Mouse (Mus musculus) heart, postnatal 0 days (tissue): ENCODE measurements at regions not wholly inside any gene's neighbourhood (a gene's known extent, or its start where the extent isn't known, plus 50 kb on each side); places are given as distances from the start of the nearest gene placed in this dataset.
A peak's percentile ranks its signal among the peaks of the same experiment; 100 is the strongest.

Source experiments
- CTCF ChIP-seq: IDR thresholded peaks from 2 replicates; pipeline ENCODE4 v1.5.1; 2016; ENCODE audit warnings: antibody characterized with exemption, control low read depth, low read depth
- EP300 ChIP-seq: IDR thresholded peaks from 2 replicates; pipeline ENCODE4 v1.6.1; 2016; ENCODE audit warnings: antibody characterized with exemption, low read depth

GRCm38 (mm10) chr17:88256599-88257544, 183.6 kb upstream of the Foxn2 start:
- peak; percentile 71 for TF ChIP-seq CTCF
- peak; percentile 37; the same call in 1 of the 2 replicates for TF ChIP-seq EP300
